Mouse (Mus musculus) megakaryocyte, embryonic 14.5 days (primary cell): ENCODE results near the gene Rsph9.

Source experiments
- FLI1 ChIP-seq: IDR thresholded peaks from 2 replicates; pipeline ENCODE4 v1.6.1; 2012; ENCODE audit warnings: low read length, inconsistent platforms, mixed read lengths
- GATA1 ChIP-seq: IDR thresholded peaks from 3 replicates; pipeline ENCODE4 v1.6.1; 2012; ENCODE audit warnings: mixed read lengths, low read length, inconsistent platforms, borderline replicate concordance

- TF ChIP-seq GATA1 (no peak), FLI1 (no peak)
Observed at GRCm38 (mm10) chr17:46160090-46160662, 16.2 kb upstream of the Rsph9 start.
